Mouse (Mus musculus) skeletal muscle tissue, adult 2 months (tissue): ENCODE data around the gene Rap2b.
A peak's percentile ranks its signal among the peaks of the same experiment; 100 is the strongest.

ENCODE experiments used
- DNase-seq: peaks from one replicate; pipeline ENCODE4 v3.0.0-alpha.2; 2012; ENCODE audit warnings: low read depth, low spot score

The Rap2b gene

GRCm38 (mm10) chr3:61361338-61361737 is at the start of gene Rap2b:
TSS of gene Rap2b (plus strand) at chr3:61361638.
- DNase-seq, result no peak

- no peak for DNase-seq
Measured at GRCm38 (mm10) chr3:61315002-61315401, 46.4 kb upstream of the Rap2b start.

GRCm38 (mm10) chr3:61320031-61320430 is 41.4 kb upstream of the Rap2b start:
- DNase-seq, result no peak

- DNase-seq, result no peak
Measured at GRCm38 (mm10) chr3:61321632-61322031, 39.8 kb upstream of the Rap2b start.

- DNase-seq, result no peak
Measured at GRCm38 (mm10) chr3:61336205-61336604, 25.2 kb upstream of the Rap2b start.

- DNase-seq, result no peak
Measured at GRCm38 (mm10) chr3:61337230-61337629, 24.2 kb upstream of the Rap2b start.

GRCm38 (mm10) chr3:61340321-61340720 is 21.1 kb upstream of the Rap2b start:
- DNase-seq, result no peak

- no peak for DNase-seq
Measured at GRCm38 (mm10) chr3:61344031-61344430, 17.4 kb upstream of the Rap2b start.

- no peak for DNase-seq
Measured at GRCm38 (mm10) chr3:61345636-61346035, 15.8 kb upstream of the Rap2b start.

GRCm38 (mm10) chr3:61348036-61348614 is 13.3 kb upstream of the Rap2b start:
- no peak for DNase-seq

GRCm38 (mm10) chr3:61349433-61349832 is 12.0 kb upstream of the Rap2b start:
- no peak for DNase-seq

GRCm38 (mm10) chr3:61355464-61355863 is 6.0 kb upstream of the Rap2b start:
- DNase-seq, result no peak

- DNase-seq, result no peak
Measured at GRCm38 (mm10) chr3:61358107-61358506, 3.3 kb upstream of the Rap2b start.

- DNase-seq, result no peak
Measured at GRCm38 (mm10) chr3:61358756-61359293, 2.6 kb upstream of the Rap2b start.

GRCm38 (mm10) chr3:61362821-61363160 is 1.4 kb downstream of the Rap2b start:
- DNase-seq, result no peak

GRCm38 (mm10) chr3:61363161-61363988 is 1.9 kb downstream of the Rap2b start:
- peak; percentile 98 for DNase-seq

- DNase-seq, result peak; percentile 92
Measured at GRCm38 (mm10) chr3:61363989-61364660, 2.7 kb downstream of the Rap2b start.

- DNase-seq, result no peak
Measured at GRCm38 (mm10) chr3:61364661-61364977, 3.2 kb downstream of the Rap2b start.

- DNase-seq, result no peak
Measured at GRCm38 (mm10) chr3:61364978-61365778, 3.7 kb downstream of the Rap2b start.

- no peak for DNase-seq
Measured at GRCm38 (mm10) chr3:61365779-61366373, 4.4 kb downstream of the Rap2b start, which contains the start of gene B430305J03Rik. TSS of gene B430305J03Rik (minus strand) at chr3:61365951.

GRCm38 (mm10) chr3:61368446-61368845 is 7.0 kb downstream of the Rap2b start:
- DNase-seq, result no peak
